Mouse (Mus musculus): ENCODE results near the gene Nynrin.

DNA sequence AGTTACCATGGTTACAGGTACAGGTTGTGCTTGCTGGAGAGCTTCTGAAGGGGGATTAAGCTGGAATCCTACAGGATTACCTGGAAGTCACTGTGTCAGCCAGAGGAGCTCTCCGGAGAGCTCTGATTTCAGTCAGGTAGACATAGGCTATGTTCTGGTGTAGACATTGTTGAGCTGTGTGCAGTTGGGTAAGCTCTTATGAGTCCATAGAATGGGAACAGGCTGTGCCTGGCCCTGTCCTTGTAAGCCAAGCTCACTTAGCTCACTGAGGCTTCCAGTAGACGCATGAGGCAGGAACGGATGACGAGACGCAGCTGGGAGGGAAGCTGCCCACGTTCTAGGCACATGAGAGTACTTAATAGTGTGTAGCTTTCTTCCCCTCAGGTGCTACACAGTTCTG is 8.4 kb downstream of the Nynrin start:
- TF ChIP-seq CTCF (IDR thresholded peaks at IDR 0.05) (no peak), POLR2A (IDR thresholded peaks at IDR 0.05; ENCODE audit: insufficient read depth, low read depth, low read length) (no peak), EP300 (IDR thresholded peaks at IDR 0.05; ENCODE audit: insufficient read depth, low read depth, low read length) (no peak)

All from heart, adult 2 months (tissue).